Mouse (Mus musculus): ENCODE results near the gene Tfdp2. TPM values are rescaled to one million over a fixed set of nuclear protein-coding genes. Genes with fewer than 3 reads are reported as not detected.

Tfdp2 gene
- polyA plus RNA-seq, 1 experiment from 2014 or later = 16.0 TPM

DNA sequence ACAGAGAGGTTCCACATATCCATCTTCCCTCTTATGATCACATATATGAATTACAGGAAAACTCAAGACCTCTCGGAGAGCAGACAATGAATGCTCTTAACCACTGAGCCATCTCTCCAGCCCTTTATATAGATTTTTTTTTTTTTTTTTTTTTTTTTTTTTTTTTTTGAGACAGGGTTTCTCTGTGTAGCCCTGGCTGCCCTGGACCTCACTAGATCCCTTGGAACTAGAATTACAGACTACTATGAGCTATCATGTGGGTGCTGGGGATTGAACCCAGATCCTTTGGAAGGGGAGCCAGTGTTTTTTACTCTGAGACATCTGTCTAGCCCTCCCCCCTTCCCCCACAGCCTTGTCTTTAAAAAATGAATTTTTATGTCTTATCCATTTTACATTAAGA, 21.2 kb downstream of the Tfdp2 start:
- Histone ChIP-seq H3K4me1 (ENCODE audit: control insufficient read depth, insufficient read depth, low read length) (no peaks in the 10 kb centered on the region), H3K27ac (ENCODE audit: low read length) (no peak overlapping the region), H3K36me3 (ENCODE audit: control insufficient read depth, insufficient read depth, low read length) (no peaks in the 10 kb centered on the region), H3K9ac (ENCODE audit: low read depth, low read length) (no peak overlapping the region), H3K4me2 (ENCODE audit: low read length) (no peak overlapping the region), H3K27me3 (ENCODE audit: control insufficient read depth, insufficient read depth, low read depth, low read length) (no peaks in the 10 kb centered on the region), H3K4me3 (ENCODE audit: low read depth, low read length) (no peak overlapping the region), H3K9me3 (replicated peaks; ENCODE audit: control insufficient read depth, low read length, poor library complexity, severe bottlenecking) (no peaks in the 10 kb centered on the region)
- ATAC-seq = no peak
- 100% methylated on average over 1 of the region's 1 CpGs for WGBS

DNA sequence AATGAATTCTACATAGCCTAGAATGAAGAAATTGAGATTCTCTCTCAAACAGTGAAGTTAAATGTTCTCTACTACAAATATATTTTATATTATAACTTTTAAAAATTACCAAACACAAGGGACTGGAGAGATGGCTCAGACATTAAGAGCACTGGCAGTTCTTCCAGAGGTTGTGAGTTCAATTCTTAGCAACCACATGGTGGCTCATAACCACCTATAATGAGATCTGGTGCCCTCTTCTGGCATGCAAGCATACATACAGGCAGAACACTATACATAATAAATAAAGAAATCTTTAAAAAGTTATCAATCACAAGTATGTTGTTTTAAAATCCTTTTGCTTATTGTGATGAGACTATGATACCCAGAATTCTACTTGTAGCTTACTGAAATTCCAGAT, 21.7 kb downstream of the Tfdp2 start:
- no peak overlapping the region for H3K27ac ChIP-seq (ENCODE audit: low read length)
- ATAC-seq = no peak
- H3K9me3 ChIP-seq (replicated peaks; ENCODE audit: control insufficient read depth, low read length, poor library complexity, severe bottlenecking) = no peaks in the 10 kb centered on the region
- H3K9ac ChIP-seq (ENCODE audit: low read depth, low read length) = no peak overlapping the region
- no peak overlapping the region for H3K4me3 ChIP-seq (ENCODE audit: low read depth, low read length)
- no peaks in the 10 kb centered on the region for H3K36me3 ChIP-seq (ENCODE audit: control insufficient read depth, insufficient read depth, low read length)
- H3K4me2 ChIP-seq (ENCODE audit: low read length) = no peak overlapping the region
- no peaks in the 10 kb centered on the region for H3K27me3 ChIP-seq (ENCODE audit: control insufficient read depth, insufficient read depth, low read depth, low read length)
- no peaks in the 10 kb centered on the region for H3K4me1 ChIP-seq (ENCODE audit: control insufficient read depth, insufficient read depth, low read length)

DNA sequence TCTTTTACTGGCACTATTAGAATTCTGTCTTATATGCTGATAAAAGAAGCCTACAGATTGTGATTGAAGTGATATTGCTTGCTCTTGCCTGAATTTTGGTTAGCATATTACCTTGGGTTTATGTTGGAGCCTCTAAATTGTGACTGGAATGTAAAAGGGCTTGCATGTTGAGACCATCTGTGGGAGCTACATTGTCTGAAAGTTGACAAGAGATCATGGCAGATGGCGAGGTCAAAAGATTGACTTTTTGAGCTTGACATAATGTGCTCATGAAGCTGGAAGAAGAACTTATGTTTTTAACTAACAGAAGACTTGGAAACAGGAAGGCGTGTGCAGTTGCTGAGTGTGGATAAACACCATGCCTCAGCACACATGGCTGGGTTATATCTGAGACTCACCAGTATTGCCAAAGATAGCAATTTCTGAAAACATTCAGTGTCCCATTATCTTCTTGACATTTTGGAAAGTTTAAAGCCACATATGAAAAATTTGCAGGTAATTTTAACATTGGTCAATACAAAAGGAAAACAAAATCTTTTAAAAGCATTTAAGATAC, 23.1 kb downstream of the Tfdp2 start:
- Histone ChIP-seq H3K4me3 (ENCODE audit: low read depth, low read length) (no peak overlapping the region), H3K4me2 (ENCODE audit: low read length) (no peak overlapping the region), H3K4me1 (ENCODE audit: control insufficient read depth, insufficient read depth, low read length) (no peaks in the 10 kb centered on the region), H3K9ac (ENCODE audit: low read depth, low read length) (no peak overlapping the region), H3K27ac (ENCODE audit: low read length) (no peak overlapping the region), H3K36me3 (ENCODE audit: control insufficient read depth, insufficient read depth, low read length) (no peaks in the 10 kb centered on the region), H3K9me3 (replicated peaks; ENCODE audit: control insufficient read depth, low read length, poor library complexity, severe bottlenecking) (no peaks in the 10 kb centered on the region), H3K27me3 (ENCODE audit: control insufficient read depth, insufficient read depth, low read depth, low read length) (no peaks in the 10 kb centered on the region)
- WGBS = 32% methylated on average over 2 of the region's 2 CpGs
- ATAC-seq = no peak

DNA sequence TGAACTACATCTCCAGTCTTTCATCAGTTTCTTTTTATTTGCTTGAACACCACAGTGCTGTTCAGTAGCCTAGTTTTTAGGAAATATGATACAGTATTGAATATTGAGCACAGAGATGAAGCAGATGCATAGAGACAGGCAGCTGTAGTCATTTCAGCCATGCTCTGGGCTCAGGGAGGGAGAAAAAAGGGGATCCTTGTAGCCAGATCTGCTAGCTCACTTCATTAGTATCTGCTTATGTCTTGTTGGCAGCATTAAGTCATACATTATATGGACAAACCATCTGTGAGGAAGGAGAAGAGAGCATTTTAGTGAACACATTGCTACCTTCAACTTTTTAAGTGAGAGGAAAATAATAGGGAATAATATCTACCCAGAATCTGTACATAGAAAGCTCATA, 24.3 kb downstream of the Tfdp2 start:
- H3K4me2 ChIP-seq (ENCODE audit: low read length) = no peak overlapping the region
- no peak overlapping the region for H3K9ac ChIP-seq (ENCODE audit: low read depth, low read length)
- H3K9me3 ChIP-seq (replicated peaks; ENCODE audit: control insufficient read depth, low read length, poor library complexity, severe bottlenecking) = no peaks in the 10 kb centered on the region
- H3K36me3 ChIP-seq (ENCODE audit: control insufficient read depth, insufficient read depth, low read length) = no peaks in the 10 kb centered on the region
- H3K4me1 ChIP-seq (ENCODE audit: control insufficient read depth, insufficient read depth, low read length) = no peaks in the 10 kb centered on the region
- H3K4me3 ChIP-seq (ENCODE audit: low read depth, low read length) = no peak overlapping the region
- no peak for ATAC-seq
- H3K27ac ChIP-seq (ENCODE audit: low read length) = no peak overlapping the region
- H3K27me3 ChIP-seq (ENCODE audit: control insufficient read depth, insufficient read depth, low read depth, low read length) = no peaks in the 10 kb centered on the region

DNA sequence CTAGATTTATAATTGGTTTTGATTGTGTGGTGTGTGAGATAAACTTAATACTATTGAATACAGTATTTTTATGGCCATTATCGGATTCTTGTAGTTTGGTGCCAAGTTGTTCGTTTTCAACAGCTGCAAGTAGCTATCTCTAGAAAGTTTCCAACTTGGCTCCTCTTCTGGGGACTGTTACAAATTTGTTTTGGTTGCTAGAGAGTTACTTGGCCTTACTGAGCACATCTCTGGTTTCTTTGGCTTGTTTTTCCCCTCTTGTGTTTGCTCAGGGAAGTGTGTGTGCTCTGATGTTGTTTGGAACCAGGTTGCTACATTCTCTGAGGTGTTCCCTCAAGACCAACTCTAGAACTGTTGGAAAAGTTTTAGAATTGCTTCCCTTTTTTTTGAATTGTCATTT, 27.2 kb downstream of the Tfdp2 start:
- ATAC-seq = no peak
- no peak overlapping the region for H3K4me3 ChIP-seq (ENCODE audit: low read depth, low read length)
- no peaks in the 10 kb centered on the region for H3K4me1 ChIP-seq (ENCODE audit: control insufficient read depth, insufficient read depth, low read length)
- 83% methylated on average over 2 of the region's 2 CpGs for WGBS
- H3K27ac ChIP-seq (ENCODE audit: low read length) = no peak overlapping the region
- H3K9me3 ChIP-seq (replicated peaks; ENCODE audit: control insufficient read depth, low read length, poor library complexity, severe bottlenecking) = no peaks in the 10 kb centered on the region
- no peak overlapping the region for H3K4me2 ChIP-seq (ENCODE audit: low read length)
- no peaks in the 10 kb centered on the region for H3K36me3 ChIP-seq (ENCODE audit: control insufficient read depth, insufficient read depth, low read length)
- no peaks in the 10 kb centered on the region for H3K27me3 ChIP-seq (ENCODE audit: control insufficient read depth, insufficient read depth, low read depth, low read length)
- H3K9ac ChIP-seq (ENCODE audit: low read depth, low read length) = no peak overlapping the region

DNA sequence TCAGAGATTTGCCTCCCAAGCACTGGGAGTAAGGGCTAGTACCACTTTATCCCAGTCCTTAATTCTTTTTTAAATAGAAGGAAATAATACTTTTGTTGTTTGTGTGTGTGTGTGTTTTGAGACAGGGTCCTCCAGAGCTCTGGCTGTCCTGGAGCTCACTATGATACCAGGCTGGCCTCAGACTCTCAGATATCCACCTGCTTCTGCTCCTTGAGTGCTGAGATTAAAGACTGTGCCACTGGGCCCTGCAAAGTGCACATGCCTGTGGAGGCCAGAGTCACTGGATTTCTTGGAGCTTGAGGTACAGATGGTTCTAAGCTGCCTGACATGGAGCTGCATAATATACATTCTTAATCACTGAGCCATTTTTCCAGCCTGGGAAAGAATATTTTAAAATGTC, 32.2 kb downstream of the Tfdp2 start:
- H3K4me2 ChIP-seq (ENCODE audit: low read length) = no peak overlapping the region
- no peaks in the 10 kb centered on the region for H3K4me1 ChIP-seq (ENCODE audit: control insufficient read depth, insufficient read depth, low read length)
- no peak overlapping the region for H3K9ac ChIP-seq (ENCODE audit: low read depth, low read length)
- no peak overlapping the region for H3K4me3 ChIP-seq (ENCODE audit: low read depth, low read length)
- no peak for ATAC-seq
- H3K27me3 ChIP-seq (ENCODE audit: control insufficient read depth, insufficient read depth, low read depth, low read length) = no peaks in the 10 kb centered on the region
- H3K36me3 ChIP-seq (ENCODE audit: control insufficient read depth, insufficient read depth, low read length) = no peaks in the 10 kb centered on the region
- H3K27ac ChIP-seq (ENCODE audit: low read length) = no peak overlapping the region
- no peaks in the 10 kb centered on the region for H3K9me3 ChIP-seq (replicated peaks; ENCODE audit: control insufficient read depth, low read length, poor library complexity, severe bottlenecking)

DNA sequence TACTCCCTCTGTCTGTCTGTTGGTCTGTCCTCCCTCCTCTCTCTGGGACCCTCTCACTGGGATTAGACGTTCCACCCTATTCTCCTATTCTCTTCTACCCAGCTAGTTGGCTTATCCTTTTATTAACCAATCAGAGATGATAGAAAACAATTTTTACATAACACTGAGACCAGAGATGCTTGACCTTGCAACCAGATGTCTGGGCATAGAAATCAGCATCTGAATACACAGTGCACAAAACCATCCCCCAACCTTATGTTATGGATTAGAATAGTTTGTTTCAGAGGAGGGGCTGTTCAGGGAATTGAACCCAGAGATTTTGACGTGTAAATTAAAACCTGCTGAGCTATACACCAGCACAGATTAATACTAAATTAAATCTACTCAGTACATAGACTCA, 34.2 kb downstream of the Tfdp2 start:
- Histone ChIP-seq H3K36me3 (ENCODE audit: control insufficient read depth, insufficient read depth, low read length) (no peaks in the 10 kb centered on the region), H3K27me3 (ENCODE audit: control insufficient read depth, insufficient read depth, low read depth, low read length) (no peaks in the 10 kb centered on the region), H3K27ac (ENCODE audit: low read length) (no peak overlapping the region), H3K4me3 (ENCODE audit: low read depth, low read length) (no peak overlapping the region), H3K4me1 (ENCODE audit: control insufficient read depth, insufficient read depth, low read length) (no peaks in the 10 kb centered on the region), H3K9ac (ENCODE audit: low read depth, low read length) (no peak overlapping the region), H3K4me2 (ENCODE audit: low read length) (no peak overlapping the region), H3K9me3 (replicated peaks; ENCODE audit: control insufficient read depth, low read length, poor library complexity, severe bottlenecking) (no peaks in the 10 kb centered on the region)
- no peak for ATAC-seq
- 20% methylated on average over 2 of the region's 2 CpGs for WGBS

DNA sequence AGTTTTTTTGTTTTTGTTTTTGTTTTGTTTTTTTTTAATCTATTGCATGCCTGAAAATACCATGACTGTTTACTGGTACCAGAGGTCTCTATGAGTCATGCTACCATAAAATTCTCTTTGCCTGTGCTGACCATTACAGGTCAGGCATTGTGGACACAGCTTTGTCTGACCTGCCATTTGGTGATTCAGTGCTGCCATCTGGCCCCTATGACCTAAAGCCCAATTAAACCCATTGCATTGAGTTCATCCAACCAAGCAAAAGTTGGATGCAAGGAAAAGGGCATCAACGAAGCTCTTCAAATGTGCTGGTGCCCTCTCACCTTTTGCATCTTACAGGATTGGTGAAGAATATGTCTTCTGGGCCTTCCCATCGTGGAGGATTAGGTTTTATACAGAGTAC, 39.4 kb downstream of the Tfdp2 start:
- no peaks in the 10 kb centered on the region for H3K9me3 ChIP-seq (replicated peaks; ENCODE audit: control insufficient read depth, low read length, poor library complexity, severe bottlenecking)
- H3K9ac ChIP-seq (ENCODE audit: low read depth, low read length) = no peak overlapping the region
- no peak for ATAC-seq
- H3K4me1 ChIP-seq (ENCODE audit: control insufficient read depth, insufficient read depth, low read length) = no peaks in the 10 kb centered on the region
- 68% methylated on average over 2 of the region's 2 CpGs for WGBS
- H3K27me3 ChIP-seq (ENCODE audit: control insufficient read depth, insufficient read depth, low read depth, low read length) = no peaks in the 10 kb centered on the region
- no peak overlapping the region for H3K4me2 ChIP-seq (ENCODE audit: low read length)
- H3K4me3 ChIP-seq (ENCODE audit: low read depth, low read length) = no peak overlapping the region
- no peak overlapping the region for H3K27ac ChIP-seq (ENCODE audit: low read length)
- no peaks in the 10 kb centered on the region for H3K36me3 ChIP-seq (ENCODE audit: control insufficient read depth, insufficient read depth, low read length)

DNA sequence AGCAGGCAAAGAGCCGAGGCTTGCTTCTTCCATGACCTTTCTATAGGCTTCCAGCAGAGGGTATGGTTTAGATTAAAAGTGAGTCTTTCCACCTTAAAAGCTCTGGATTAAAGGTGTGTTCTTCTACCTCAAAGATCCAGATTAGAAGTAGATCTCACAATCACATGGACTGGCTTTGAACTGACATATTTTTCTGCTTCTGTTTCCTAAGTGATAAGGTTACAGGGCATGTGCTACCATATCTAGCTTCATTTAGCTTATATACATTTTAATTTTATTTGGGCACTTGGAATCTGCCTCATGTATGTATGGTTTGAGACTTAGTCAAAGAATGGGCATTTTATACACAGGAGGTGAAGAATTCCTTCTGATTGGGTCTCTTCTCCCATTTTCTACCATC, 41.3 kb downstream of the Tfdp2 start:
- Histone ChIP-seq H3K27ac (ENCODE audit: low read length) (no peak overlapping the region), H3K27me3 (ENCODE audit: control insufficient read depth, insufficient read depth, low read depth, low read length) (no peaks in the 10 kb centered on the region), H3K9ac (ENCODE audit: low read depth, low read length) (no peak overlapping the region), H3K4me3 (ENCODE audit: low read depth, low read length) (no peak overlapping the region), H3K4me1 (ENCODE audit: control insufficient read depth, insufficient read depth, low read length) (no peaks in the 10 kb centered on the region), H3K4me2 (ENCODE audit: low read length) (no peak overlapping the region), H3K9me3 (replicated peaks; ENCODE audit: control insufficient read depth, low read length, poor library complexity, severe bottlenecking) (no peaks in the 10 kb centered on the region), H3K36me3 (ENCODE audit: control insufficient read depth, insufficient read depth, low read length) (no peaks in the 10 kb centered on the region)
- ATAC-seq = no peak
- WGBS = 73% methylated on average over 1 of the region's 1 CpGs

DNA sequence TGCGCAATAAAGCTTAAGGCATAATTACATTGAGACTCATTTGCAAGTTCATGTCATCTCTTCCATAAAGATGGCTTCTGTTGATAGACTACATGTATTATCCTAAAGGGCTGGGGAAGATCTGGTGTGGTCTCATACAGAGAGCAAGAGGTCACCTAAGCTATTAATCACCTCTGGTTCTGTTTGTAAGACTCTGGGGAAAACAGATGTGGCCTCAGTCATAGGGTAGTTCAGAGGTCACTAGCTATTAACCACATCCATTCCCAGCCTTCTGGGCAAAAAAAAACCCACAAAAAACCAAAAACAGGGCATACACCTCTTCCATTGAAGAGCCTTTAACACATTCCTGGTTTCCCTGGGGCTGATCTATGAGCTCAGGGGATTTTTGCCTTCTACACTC, 42.2 kb downstream of the Tfdp2 start:
- Histone ChIP-seq H3K4me3 (ENCODE audit: low read depth, low read length) (no peak overlapping the region), H3K4me1 (ENCODE audit: control insufficient read depth, insufficient read depth, low read length) (no peaks in the 10 kb centered on the region), H3K4me2 (ENCODE audit: low read length) (no peak overlapping the region), H3K36me3 (ENCODE audit: control insufficient read depth, insufficient read depth, low read length) (no peaks in the 10 kb centered on the region), H3K9ac (ENCODE audit: low read depth, low read length) (no peak overlapping the region), H3K27ac (ENCODE audit: low read length) (no peak overlapping the region), H3K27me3 (ENCODE audit: control insufficient read depth, insufficient read depth, low read depth, low read length) (no peaks in the 10 kb centered on the region), H3K9me3 (replicated peaks; ENCODE audit: control insufficient read depth, low read length, poor library complexity, severe bottlenecking) (no peaks in the 10 kb centered on the region)
- ATAC-seq = no peak
- 92% methylated on average over 1 of the region's 1 CpGs for WGBS
